Mouse (Mus musculus): Measurements from ENCODE around the gene Sardh.

DNA sequence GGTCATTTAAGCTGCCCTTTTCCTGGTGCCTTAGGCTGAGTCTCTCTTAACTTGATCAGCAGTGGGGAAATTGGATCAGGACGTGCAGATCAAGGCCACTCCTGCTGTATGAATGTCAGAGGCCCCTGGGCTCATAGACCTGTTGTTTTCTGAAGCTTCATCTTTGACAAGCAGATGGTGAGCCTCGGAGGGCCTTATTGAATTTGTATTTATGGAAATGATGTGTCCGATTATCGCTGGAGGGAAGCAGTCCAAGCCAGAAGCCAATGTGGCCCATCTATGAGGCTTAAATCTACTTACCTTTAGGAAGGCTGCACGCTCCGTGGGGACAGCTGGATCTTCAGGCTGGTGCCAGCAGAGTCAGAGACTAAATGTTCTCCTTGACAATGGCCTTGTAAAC, 91.5 kb downstream of the Sardh start:
- TF ChIP-seq CTCF (conservative IDR thresholded peaks at IDR 0.05; ENCODE audit: low read length) (no peak), NANOG (IDR thresholded peaks at IDR 0.05; ENCODE audit: borderline replicate concordance, low read length) (no peak), POU5F1 (IDR thresholded peaks at IDR 0.05; ENCODE audit: borderline replicate concordance, low read length) (no peak)

Data from E14TG2a.4 (cell line).